Mouse (Mus musculus) spleen, adult 2 months (tissue): ENCODE data around the gene Tmem213. TPM values are rescaled to one million over a fixed set of nuclear protein-coding genes. Genes with fewer than 3 reads are reported as not detected.

Source experiments
- DNase-seq, 2 experiments: peaks; one replicate each; pipeline versions ENCODE4 v3.0.0 to v3.0.0-alpha.2; 2012 to 2021; ENCODE audit warnings: low spot score in 2 of 2, low read depth in 1 of 2
- H3K27ac ChIP-seq: fragments of 200-500 bp; 2 replicates; pipeline ENCODE4 v1.5.1; 2012; ENCODE audit warnings: low read length, inconsistent platforms; ENCODE audit not compliant: insufficient read depth
- H3K27me3 ChIP-seq: fragments of 200-500 bp; 2 replicates; pipeline ENCODE4 v1.6.1; 2012; ENCODE audit warnings: mild to moderate bottlenecking, moderate library complexity, low read length, inconsistent platforms; ENCODE audit not compliant: control insufficient read depth, insufficient read depth
- H3K36me3 ChIP-seq: fragments of 200-500 bp; 2 replicates; pipeline ENCODE4 v1.6.1; 2012; ENCODE audit warnings: mild to moderate bottlenecking, low read length, inconsistent platforms; ENCODE audit not compliant: control insufficient read depth, insufficient read depth
- H3K4me1 ChIP-seq: fragments of 200-500 bp; 2 replicates; pipeline ENCODE4 v1.6.1; 2011; ENCODE audit warnings: inconsistent platforms; ENCODE audit not compliant: control insufficient read depth, insufficient read depth, insufficient read length
- H3K4me3 ChIP-seq: fragments of 200-500 bp; 2 replicates; pipeline ENCODE4 v1.5.1; 2011; ENCODE audit warnings: mild to moderate bottlenecking, inconsistent platforms; ENCODE audit not compliant: insufficient read depth, insufficient read length; ENCODE audit errors: extremely low read depth
- CTCF ChIP-seq: fragments of 200-500 bp; IDR thresholded peaks from 2 replicates; pipeline ENCODE4 v1.5.1; 2011; ENCODE audit warnings: mild to moderate bottlenecking, inconsistent platforms; ENCODE audit not compliant: insufficient read depth, insufficient read length, insufficient replicate concordance; ENCODE audit errors: extremely low read depth
- POLR2A ChIP-seq: fragments of 200-500 bp; IDR thresholded peaks from 2 replicates; pipeline ENCODE4 v1.6.1; 2011; ENCODE audit warnings: low read depth, low read length, inconsistent platforms
- WGBS: fragments of 180-500 bp; shearing (Covaris S2); methylation state at CpG from one replicate; pipeline ENCODE4 v1.1.7; 2018; 5-methylcytosine and 5-hydroxymethylcytosine counted together
- polyA plus RNA-seq: library from polyadenylated mRNA; depleted of rRNA; stranded (reverse); fragments of >200 nt; gene quantifications from 2 replicates; pipeline ENCODE4 v1.2.3, GENCODE M21; 2012

Gene Tmem213
- polyA plus RNA-seq, 1 experiment: not detected

DNA sequence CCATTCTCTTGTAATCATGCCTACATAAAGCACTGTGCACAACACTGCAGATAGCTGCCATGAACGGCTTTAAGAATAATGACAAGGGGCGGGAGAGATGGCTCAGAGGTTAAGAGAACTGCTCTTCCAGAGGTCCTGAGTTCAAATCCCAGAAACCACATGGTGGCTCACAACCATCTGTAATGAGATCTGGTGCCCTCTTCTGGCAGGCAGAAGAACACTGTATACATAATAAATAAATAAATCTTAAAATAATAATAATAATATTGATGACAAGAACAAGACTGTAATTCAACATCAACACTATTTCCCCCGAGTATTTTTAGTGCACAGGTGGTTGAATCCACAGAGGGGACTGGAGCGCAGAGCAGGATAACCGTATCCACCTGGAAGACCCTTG, 47.1 kb downstream of the Tmem213 start:
- H3K4me1 ChIP-seq: no peaks in the 10 kb centered on the region
- H3K27me3 ChIP-seq: no peaks in the 10 kb centered on the region
- WGBS: 92% methylated on average over 5 of the region's 5 CpGs
- no peak overlapping the region for H3K4me3 ChIP-seq
- no peaks in the 10 kb centered on the region for H3K36me3 ChIP-seq
- no peak for TF ChIP-seq CTCF
- TF ChIP-seq POLR2A: no peak
- no peak overlapping the region for H3K27ac ChIP-seq
- no peak for DNase-seq

DNA sequence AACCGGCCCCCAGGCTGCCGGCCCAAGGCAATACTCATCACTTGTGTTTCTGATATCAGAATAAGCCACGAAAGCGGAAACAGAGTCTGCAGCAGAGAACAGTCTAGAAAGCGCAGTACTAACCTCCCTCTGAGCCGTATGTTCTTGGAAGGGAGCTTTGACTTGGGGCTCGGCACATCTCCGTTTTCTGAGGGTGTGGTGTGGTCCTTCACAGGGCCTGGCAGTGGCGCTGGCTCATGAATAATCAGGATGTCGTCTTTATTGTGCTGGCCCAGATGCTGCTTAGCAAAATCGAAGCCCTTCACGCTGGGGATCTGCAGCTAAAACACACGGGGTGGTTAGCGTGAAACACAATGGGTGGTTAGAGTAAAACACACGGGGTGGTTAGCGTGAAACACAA, 48.9 kb downstream of the Tmem213 start:
- TF ChIP-seq CTCF (no peak), POLR2A (no peak)

DNA sequence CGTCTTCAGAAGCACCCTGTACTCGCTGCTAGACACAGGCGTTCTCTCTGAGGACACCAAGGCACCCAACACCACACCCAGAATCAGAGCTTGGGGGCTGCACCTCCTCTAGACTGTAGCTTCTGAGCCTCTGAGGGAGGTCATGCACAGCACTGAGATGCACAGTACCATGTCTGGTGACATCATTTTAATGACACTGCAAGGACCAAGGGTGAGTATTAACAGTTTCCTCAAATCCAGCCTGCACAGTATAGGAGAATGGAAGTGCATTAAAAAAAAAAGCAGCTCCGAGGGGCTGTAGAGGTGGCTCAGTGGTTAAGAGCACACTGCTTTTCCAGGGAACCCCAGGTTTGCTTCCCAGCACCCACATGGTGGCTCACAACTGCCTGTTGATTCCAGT, 50.5 kb downstream of the Tmem213 start:
- Histone ChIP-seq H3K36me3 (no peaks in the 10 kb centered on the region), H3K27ac (no peak overlapping the region), H3K4me1 (no peaks in the 10 kb centered on the region), H3K4me3 (no peak overlapping the region), H3K27me3 (no peaks in the 10 kb centered on the region)
- TF ChIP-seq POLR2A (no peak), CTCF (no peak)
- no peak for DNase-seq
- 95% methylated on average over 4 of the region's 4 CpGs for WGBS

More for the DNA sequence above, 48.9 kb downstream of the Tmem213 start:
- Histone ChIP-seq H3K4me1 (no peaks in the 10 kb centered on the region), H3K4me3 (no peak overlapping the region), H3K27me3 (no peaks in the 10 kb centered on the region), H3K36me3 (no peaks in the 10 kb centered on the region), H3K27ac (no peak overlapping the region)
- no peak for DNase-seq
- WGBS: 94% methylated on average over 16 of the region's 16 CpGs

DNA sequence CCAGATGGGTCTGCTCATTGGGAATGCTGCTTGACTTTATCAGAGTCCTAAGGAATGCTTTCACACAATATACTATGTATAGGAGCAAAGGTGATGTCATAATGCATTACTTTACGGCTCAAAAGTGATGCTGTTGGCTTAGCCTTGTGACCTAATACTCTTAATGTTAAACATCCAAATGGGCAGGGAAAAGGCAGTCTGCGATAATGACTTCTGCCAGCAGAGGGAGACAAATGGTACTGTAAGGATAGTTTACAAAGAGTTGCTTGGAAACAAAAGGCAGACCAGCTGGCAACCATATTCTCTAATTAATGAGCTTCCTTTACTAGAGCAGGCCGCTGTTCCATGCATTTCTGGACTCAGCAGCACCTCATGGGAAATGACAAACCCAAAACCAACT, 51.0 kb downstream of the Tmem213 start:
- H3K27me3 ChIP-seq: no peaks in the 10 kb centered on the region
- no peak for TF ChIP-seq POLR2A
- TF ChIP-seq CTCF: peak; percentile 33; the same call in 1 of the 2 replicates
- no peaks in the 10 kb centered on the region for H3K4me1 ChIP-seq
- no peak overlapping the region for H3K4me3 ChIP-seq
- WGBS: 20% methylated on average over 3 of the region's 3 CpGs
- DNase-seq: peak; percentile 35 to 69
- no peaks in the 10 kb centered on the region for H3K36me3 ChIP-seq
- H3K27ac ChIP-seq: no peak overlapping the region

DNA sequence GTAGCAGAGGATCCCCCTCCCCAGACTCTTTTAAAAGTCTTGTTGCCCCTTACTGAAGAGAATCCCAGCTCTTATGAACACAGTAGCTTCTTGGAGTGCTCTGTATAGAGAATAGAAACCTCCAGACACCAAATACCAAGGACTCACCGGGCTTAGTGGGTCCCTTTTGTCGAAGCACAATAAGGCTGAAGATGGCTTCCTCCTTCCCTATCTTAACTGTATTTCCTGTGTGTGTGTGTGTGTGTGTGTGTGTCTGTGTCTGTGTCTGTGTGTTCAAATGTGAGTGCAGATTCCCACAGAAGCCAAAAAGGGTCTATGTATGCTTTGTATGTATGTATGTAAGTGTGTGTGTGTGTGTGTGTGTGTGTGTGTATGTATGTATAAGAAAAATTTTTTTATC, 51.5 kb downstream of the Tmem213 start:
- no peaks in the 10 kb centered on the region for H3K27me3 ChIP-seq
- 68% methylated on average over 2 of the region's 2 CpGs for WGBS
- H3K36me3 ChIP-seq: no peaks in the 10 kb centered on the region
- no peak for TF ChIP-seq POLR2A
- no peak for DNase-seq
- H3K27ac ChIP-seq: no peak overlapping the region
- H3K4me1 ChIP-seq: no peaks in the 10 kb centered on the region
- H3K4me3 ChIP-seq: no peak overlapping the region

DNA sequence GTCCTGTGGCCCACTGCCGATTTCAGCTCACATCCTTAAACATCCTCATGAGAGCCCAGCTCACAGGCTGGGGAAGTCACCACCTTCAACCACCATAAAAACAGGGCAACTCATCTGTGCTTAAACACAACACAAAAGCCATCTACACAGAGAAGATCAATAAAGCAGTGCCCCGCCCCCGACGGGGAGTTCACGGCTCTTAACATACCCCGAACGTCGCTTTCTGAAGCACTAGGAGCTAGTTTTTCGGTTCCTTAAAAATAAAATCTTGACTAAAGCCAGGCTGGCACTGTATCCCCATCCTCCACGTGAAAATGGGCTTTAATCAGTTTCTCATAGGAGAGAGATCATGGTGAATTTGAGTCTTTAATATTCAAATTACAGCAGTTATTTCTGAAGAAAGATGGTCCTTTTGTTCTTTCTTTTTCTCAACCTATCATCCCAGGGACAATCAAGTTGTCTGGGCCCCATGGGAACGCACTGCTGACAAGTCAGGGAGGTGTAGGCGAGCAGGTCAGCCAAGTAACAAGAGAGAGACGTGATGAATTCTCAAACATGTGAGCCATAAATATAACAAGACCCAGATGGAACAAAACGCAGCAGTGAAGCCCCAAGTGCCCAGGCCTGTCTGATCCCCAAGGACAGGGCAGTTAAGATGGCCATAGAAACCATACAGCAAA, 53.9 kb downstream of the Tmem213 start:
- Histone ChIP-seq H3K27ac (no peak overlapping the region), H3K4me1 (no peaks in the 10 kb centered on the region), H3K36me3 (no peaks in the 10 kb centered on the region), H3K27me3 (no peaks in the 10 kb centered on the region), H3K4me3 (no peak overlapping the region)
- DNase-seq: no peak
- TF ChIP-seq CTCF (no peak), POLR2A (no peak)
- 88% methylated on average over 14 of the region's 14 CpGs for WGBS

DNA sequence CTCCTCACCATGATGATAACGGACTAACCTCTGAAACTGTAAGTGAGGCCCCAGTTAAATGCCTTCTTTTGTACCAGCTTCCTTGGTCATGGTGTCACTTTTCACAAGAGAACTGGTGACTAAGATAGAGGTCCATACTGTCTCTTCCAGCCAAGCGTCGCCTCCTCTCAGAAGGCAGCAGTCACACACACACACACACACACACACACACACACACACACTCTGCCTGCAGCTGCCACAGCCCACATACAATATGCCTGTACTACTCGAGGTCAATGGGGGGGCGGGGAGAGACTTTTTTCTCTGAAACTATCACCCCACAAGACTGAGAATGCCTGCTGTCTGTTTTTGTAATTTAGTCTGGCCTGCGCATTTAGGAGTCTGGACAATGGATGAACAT, 55.6 kb downstream of the Tmem213 start:
- WGBS: 86% methylated on average over 6 of the region's 6 CpGs
- H3K4me3 ChIP-seq: no peak overlapping the region
- H3K4me1 ChIP-seq: no peaks in the 10 kb centered on the region
- H3K27ac ChIP-seq: no peak overlapping the region
- no peaks in the 10 kb centered on the region for H3K36me3 ChIP-seq
- TF ChIP-seq CTCF (no peak), POLR2A (no peak)
- H3K27me3 ChIP-seq: no peaks in the 10 kb centered on the region
- DNase-seq: no peak
